ENCODE assay signal across 8 mouse cellular contexts in genomic region chr3:130494665-130495396, GRCm38 (mm10).
DNase-seq lines count a peak whose midpoint lies in the region; ATAC-seq and TF ChIP-seq lines count a peak whose summit lies in the region.

No protein-coding gene starts in this region.

- H3K4me2 ChIP-seq in hindbrain, embryonic 13.5 days, result no peak overlapping the region
- no peak overlapping the region for H3K4me2 ChIP-seq in hindbrain, postnatal 0 days (ENCODE audit: low read depth, low read length)

- no peak overlapping the region for H3K9ac ChIP-seq in hindbrain, embryonic 13.5 days
- H3K9ac ChIP-seq in hindbrain, postnatal 0 days (replicated peaks; ENCODE audit: low read length), result no peak overlapping the region

- H3K27ac ChIP-seq in hindbrain, embryonic 10.5 days, result no peak overlapping the region
- H3K27ac ChIP-seq in hindbrain, embryonic 13.5 days, result no peak overlapping the region
- no peak overlapping the region for H3K27ac ChIP-seq in hindbrain, postnatal 0 days

- H3K36me3 ChIP-seq in hindbrain, embryonic 10.5 days, result no peaks in the 10 kb centered on the region
- no peaks in the 10 kb centered on the region for H3K36me3 ChIP-seq in hindbrain, embryonic 13.5 days
- no peaks in the 10 kb centered on the region for H3K36me3 ChIP-seq in hindbrain, postnatal 0 days (ENCODE audit: insufficient read depth, low read length)

- POLR2A ChIA-PET in Patski (lab: Charles Lee), result no interaction called here

- H3K4me3 ChIP-seq in hindbrain, embryonic 10.5 days, result no peak overlapping the region
- no peak overlapping the region for H3K4me3 ChIP-seq in hindbrain, embryonic 13.5 days
- no peak overlapping the region for H3K4me3 ChIP-seq in hindbrain, postnatal 0 days (ENCODE audit: low read length)

- WGBS in hindbrain, embryonic 10.5 days, result 77% methylated on average over 20 of the region's 20 CpGs
- 71% methylated on average over 20 of the region's 20 CpGs for WGBS in hindbrain, embryonic 13.5 days
- 63% methylated on average over 20 of the region's 20 CpGs for WGBS in hindbrain, postnatal 0 days

- ATAC-seq in hindbrain, embryonic 13.5 days (ENCODE audit: low FRiP score), result no peak
- no peak for ATAC-seq in Patski
- ATAC-seq in hindbrain, postnatal 0 days, result peak; percentile 74
- ATAC-seq in megakaryocyte progenitor cell, adult 5-6 weeks (replicated peaks; ENCODE audit: poor library complexity), result peak; percentile 81

- peak; percentile 38 for DNase-seq in hindbrain, embryonic 10.5 days (ENCODE audit: low spot score)
- DNase-seq in Patski (ENCODE audit: low read depth, low spot score), result no peak
- peak; percentile 53 for DNase-seq in embryo, embryonic 11 days
- peak; percentile 63 for DNase-seq in hindbrain, postnatal 0 days (ENCODE audit: low spot score)
- no peak for DNase-seq in urinary bladder, adult 2 months (ENCODE audit: low spot score)
- DNase-seq in right cerebral cortex, postnatal 25 days, result no peak

- H3K27me3 ChIP-seq in hindbrain, embryonic 10.5 days (ENCODE audit: insufficient read depth, poor library complexity, severe bottlenecking), result no peaks in the 10 kb centered on the region
- no peaks in the 10 kb centered on the region for H3K27me3 ChIP-seq in hindbrain, embryonic 13.5 days
- H3K27me3 ChIP-seq in Patski, result peaks cover 11% of the 10 kb centered on the region
- H3K27me3 ChIP-seq in hindbrain, postnatal 0 days (ENCODE audit: insufficient read depth, low read length), result no peaks in the 10 kb centered on the region

- in situ Hi-C loops in Patski (cut with MboI; ENCODE audit: low pct_unique_long_range_greater_than_20kb), result no loop called here

- CTCF ChIA-PET in Patski (lab: Charles Lee), result interaction anchor here (0.5 kb wide), 1 partner anchor 45 kb away, joined by 3 read pairs; no protein-coding TSS in a partner anchor

- peak; percentile 63 for TF ChIP-seq CTCF in Patski (IDR thresholded peaks at IDR 0.05)
- TF ChIP-seq CTCF in hindbrain, postnatal 0 days (IDR thresholded peaks at IDR 0.05; ENCODE audit: low read depth), result peak; percentile 44

- peaks cover 14% of the 10 kb centered on the region for H3K4me1 ChIP-seq in hindbrain, embryonic 10.5 days (replicated peaks)
- H3K4me1 ChIP-seq in hindbrain, embryonic 13.5 days (replicated peaks), result no peaks in the 10 kb centered on the region
- no peaks in the 10 kb centered on the region for H3K4me1 ChIP-seq in hindbrain, postnatal 0 days (ENCODE audit: insufficient read depth, low read length)

- no peaks in the 10 kb centered on the region for H3K9me3 ChIP-seq in hindbrain, embryonic 10.5 days
- no peaks in the 10 kb centered on the region for H3K9me3 ChIP-seq in hindbrain, embryonic 13.5 days
- no peaks in the 10 kb centered on the region for H3K9me3 ChIP-seq in hindbrain, postnatal 0 days (ENCODE audit: low read length)

Comparison
In these comparisons a context has a peak if more than half of its experiments do, and no peak if none do; other contexts are left out.
1. ATAC-seq: peak in hindbrain, postnatal 0 days (single experiment) and megakaryocyte progenitor cell, adult 5-6 weeks (single experiment); none in hindbrain, embryonic 13.5 days (single experiment) and Patski (single experiment).
2. DNase-seq: peak in hindbrain, embryonic 10.5 days (single experiment), embryo, embryonic 11 days (single experiment) and hindbrain, postnatal 0 days (single experiment); none in Patski (single experiment), urinary bladder, adult 2 months (single experiment) and right cerebral cortex, postnatal 25 days (single experiment).